Mouse (Mus musculus): ENCODE results near the gene Gps2. TPM values are rescaled to one million over a fixed set of nuclear protein-coding genes. Genes with fewer than 3 reads are reported as not detected.
A peak's percentile ranks its signal among the peaks of the same experiment; 100 is the strongest.

Gene Gps2
- total and polyA plus RNA-seq, 3 experiments, result 25.0 to 73.6 (median 29.4) TPM

DNA sequence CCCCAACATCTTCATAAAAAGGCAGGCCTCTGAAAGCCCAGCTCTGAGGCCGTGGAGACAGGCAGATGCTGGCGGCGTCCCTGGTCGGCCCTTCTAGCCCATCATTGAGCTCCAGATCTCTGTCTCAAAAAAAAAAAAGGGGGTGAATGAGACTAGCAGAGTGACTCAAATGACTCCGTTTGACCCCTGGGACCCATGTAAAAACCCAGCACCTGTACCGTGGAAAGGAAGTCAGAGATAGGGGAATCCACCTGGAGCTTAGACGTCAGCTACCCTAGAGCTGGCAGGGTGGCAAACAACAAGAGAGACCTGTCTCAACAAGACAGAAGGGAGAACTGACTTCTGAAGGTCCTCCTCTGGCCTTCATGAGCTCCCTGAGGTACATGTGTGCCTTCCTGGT lies 41.9 kb upstream of the Gps2 start (continued):
- TF ChIP-seq TCF12 (IDR thresholded peaks at IDR 0.05; ENCODE audit: low read depth, low read length), result peak; percentile 83; the same call in 1 of the 2 replicates
- no peak for TF ChIP-seq RAD21 (IDR thresholded peaks at IDR 0.05; ENCODE audit: low read depth, low read length)
- TF ChIP-seq ZNF384 (IDR thresholded peaks at IDR 0.05; ENCODE audit: low read depth, low read length), result peak; percentile 92

DNA sequence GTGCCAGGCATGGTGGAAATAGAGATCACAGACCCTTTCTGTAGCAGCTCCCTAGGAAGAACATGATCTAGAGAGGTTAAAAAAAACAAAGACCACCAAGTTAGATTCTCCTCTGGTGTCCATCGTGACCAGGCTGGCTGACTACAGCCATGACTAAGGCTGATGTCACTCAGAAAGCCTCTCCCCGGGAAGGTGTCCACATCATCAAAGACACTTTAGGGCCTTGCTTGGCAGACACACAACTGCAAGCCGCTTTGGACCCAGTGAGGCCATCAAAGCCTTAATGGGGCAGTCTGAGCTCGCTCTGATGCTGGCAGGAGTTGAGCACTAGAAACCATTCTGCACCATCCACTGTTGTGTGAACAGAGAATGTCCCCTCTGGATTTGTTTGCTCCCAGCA lies 41.2 kb upstream of the Gps2 start:
- no peak overlapping the region for H3K4me2 ChIP-seq (ENCODE audit: insufficient read depth, low read depth, poor library complexity, severe bottlenecking)
- no peak overlapping the region for H3K9ac ChIP-seq (ENCODE audit: insufficient read depth, low read depth)
- peaks cover 4 to 51% of the 10 kb centered on the region in 2 experiments for H3K4me1 ChIP-seq (ENCODE audit: control insufficient read depth in 1 of 2, insufficient read depth in 2 of 2)
- H3K27ac ChIP-seq (ENCODE audit: insufficient read depth, low read depth), result no peak overlapping the region
- no peaks in the 10 kb centered on the region for H3K9me3 ChIP-seq (replicated peaks; ENCODE audit: low read length)
- no peaks in the 10 kb centered on the region for H3K36me3 ChIP-seq (replicated peaks in 1 of 2; ENCODE audit: control insufficient read depth in 1 of 2, insufficient read depth in 1 of 2, low read length in 1 of 2)
- no peak for DNase-seq (ENCODE audit: extremely low read depth)
- peaks cover 6% of the 10 kb centered on the region for H3K27me3 ChIP-seq (replicated peaks)
- H3K4me3 ChIP-seq (replicated peaks in 1 of 3; ENCODE audit: low read depth in 2 of 3, low read length in 2 of 3, poor library complexity in 1 of 3), result no peak overlapping the region
- dilution Hi-C loops (cut with MboI; ENCODE audit: extremely low pct_ligation_motif_present, extremely low pct_unique_long_range_greater_than_20kb, low sequenced_read_pairs) (no loop called here), in situ Hi-C loops (cut with MboI; ENCODE audit: low pct_ligation_motif_present, low pct_unique_long_range_greater_than_20kb, low sequenced_read_pairs) (no loop called here)
- no peaks in the 10 kb centered on the region for H3K79me2 ChIP-seq (replicated peaks; ENCODE audit: control insufficient read depth, extremely low read depth, insufficient read depth, poor library complexity, severe bottlenecking)
- no peak for TF ChIP-seq IRF4 (IDR thresholded peaks at IDR 0.05; ENCODE audit: low read depth, low read length)

DNA sequence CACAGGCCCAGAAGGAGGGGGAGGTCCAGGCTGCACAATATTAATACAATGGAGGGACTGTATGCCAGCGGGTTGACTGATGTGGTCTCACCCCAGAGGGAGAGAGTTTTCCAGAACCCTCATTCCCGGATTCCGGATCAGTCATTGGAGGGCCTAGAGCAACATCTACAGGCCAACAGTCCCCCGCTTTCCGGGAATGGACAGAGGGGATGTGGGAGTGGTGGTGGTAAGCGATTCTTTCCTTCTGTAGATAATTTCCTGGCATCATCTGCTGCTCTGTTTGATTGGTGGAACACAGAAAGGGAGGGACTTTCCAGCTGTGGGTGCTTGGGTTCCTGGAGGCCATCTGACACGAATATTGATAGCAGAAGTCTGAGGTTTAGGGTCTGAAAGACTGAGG lies 37.5 kb upstream of the Gps2 start:
- Histone ChIP-seq H3K36me3 (replicated peaks in 1 of 2; ENCODE audit: control insufficient read depth in 1 of 2, insufficient read depth in 1 of 2, low read length in 1 of 2) (peaks cover 0 to 14% of the 10 kb centered on the region in 2 experiments), H3K4me3 (replicated peaks in 1 of 3; ENCODE audit: low read depth in 2 of 3, low read length in 2 of 3, poor library complexity in 1 of 3) (peak overlapping the region in 2 of 3 experiments; percentile 15 to 25), H3K4me2 (ENCODE audit: insufficient read depth, low read depth, poor library complexity, severe bottlenecking) (peak overlapping the region; percentile 41), H3K4me1 (ENCODE audit: control insufficient read depth in 1 of 2, insufficient read depth in 2 of 2) (peaks cover 22 to 76% of the 10 kb centered on the region in 2 experiments), H3K27ac (ENCODE audit: insufficient read depth, low read depth) (peak overlapping the region; percentile 23; the same call in 1 of the 2 replicates), H3K27me3 (replicated peaks) (no peaks in the 10 kb centered on the region), H3K9ac (ENCODE audit: insufficient read depth, low read depth) (peak overlapping the region; percentile 8), H3K9me3 (replicated peaks; ENCODE audit: low read length) (no peaks in the 10 kb centered on the region), H3K79me2 (replicated peaks; ENCODE audit: control insufficient read depth, extremely low read depth, insufficient read depth, poor library complexity, severe bottlenecking) (no peaks in the 10 kb centered on the region)
- DNase-seq (ENCODE audit: extremely low read depth), result peak; percentile 81
- in situ Hi-C loops (cut with MboI; ENCODE audit: low pct_ligation_motif_present, low pct_unique_long_range_greater_than_20kb, low sequenced_read_pairs), result loop anchor here (5.0 kb wide), 2 partner anchors 74 to 194 kb away; partner anchors contain the start of genes Fgf11 and Senp3
- peak; percentile 35; the same call in 1 of the 2 replicates for TF ChIP-seq TCF12 (IDR thresholded peaks at IDR 0.05; ENCODE audit: low read depth, low read length)
- peak; percentile 39; the same call in 1 of the 2 replicates for TF ChIP-seq IRF4 (IDR thresholded peaks at IDR 0.05; ENCODE audit: low read depth, low read length)
- TF ChIP-seq HCFC1 (IDR thresholded peaks at IDR 0.05; ENCODE audit: low read depth, low read length), result no peak; the same call in 1 of the 2 replicates
- dilution Hi-C loops (cut with MboI; ENCODE audit: extremely low pct_ligation_motif_present, extremely low pct_unique_long_range_greater_than_20kb, low sequenced_read_pairs), result no loop called here

DNA sequence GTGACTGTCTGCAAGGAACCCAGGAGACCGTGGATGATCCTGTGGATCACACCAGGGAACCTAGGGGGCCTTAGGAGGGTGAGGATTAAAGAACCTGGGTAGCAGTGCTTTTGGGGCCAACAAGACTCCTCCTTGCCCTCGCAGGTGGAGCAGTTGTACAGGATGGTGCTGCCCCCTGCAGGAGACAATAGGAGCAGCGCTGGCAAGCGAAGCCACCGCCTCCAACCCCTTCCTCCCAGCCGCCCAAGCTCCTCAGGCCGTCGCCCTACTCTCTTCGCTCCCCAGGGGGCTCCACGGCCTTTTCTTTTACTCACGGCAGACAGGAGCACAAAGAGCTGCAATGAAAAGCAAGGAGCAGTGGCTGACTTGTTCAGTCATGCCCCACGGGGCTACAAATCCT lies 36.8 kb upstream of the Gps2 start:
- H3K9ac ChIP-seq (ENCODE audit: insufficient read depth, low read depth), result peak overlapping the region; percentile 8
- in situ Hi-C loops (cut with MboI; ENCODE audit: low pct_ligation_motif_present, low pct_unique_long_range_greater_than_20kb, low sequenced_read_pairs), result loop anchor here (5.0 kb wide), 2 partner anchors 75 to 195 kb away; partner anchors contain the start of genes Fgf11 and Senp3
- H3K27me3 ChIP-seq (replicated peaks), result no peaks in the 10 kb centered on the region
- peak overlapping the region; percentile 23; the same call in 1 of the 2 replicates for H3K27ac ChIP-seq (ENCODE audit: insufficient read depth, low read depth)
- peak; percentile 97 for DNase-seq (ENCODE audit: extremely low read depth)
- H3K4me2 ChIP-seq (ENCODE audit: insufficient read depth, low read depth, poor library complexity, severe bottlenecking), result peak overlapping the region; percentile 41
- H3K4me3 ChIP-seq (replicated peaks in 1 of 3; ENCODE audit: low read depth in 2 of 3, low read length in 2 of 3, poor library complexity in 1 of 3), result peak overlapping the region in 2 of 3 experiments; percentile 31 to 32
- dilution Hi-C loops (cut with MboI; ENCODE audit: extremely low pct_ligation_motif_present, extremely low pct_unique_long_range_greater_than_20kb, low sequenced_read_pairs), result no loop called here
- no peaks in the 10 kb centered on the region for H3K79me2 ChIP-seq (replicated peaks; ENCODE audit: control insufficient read depth, extremely low read depth, insufficient read depth, poor library complexity, severe bottlenecking)
- peaks cover 0 to 18% of the 10 kb centered on the region in 2 experiments for H3K36me3 ChIP-seq (replicated peaks in 1 of 2; ENCODE audit: control insufficient read depth in 1 of 2, insufficient read depth in 1 of 2, low read length in 1 of 2)
- peaks cover 25 to 75% of the 10 kb centered on the region in 2 experiments for H3K4me1 ChIP-seq (ENCODE audit: control insufficient read depth in 1 of 2, insufficient read depth in 2 of 2)
- H3K9me3 ChIP-seq (replicated peaks; ENCODE audit: low read length), result no peaks in the 10 kb centered on the region
- TF ChIP-seq POLR2AphosphoS2 (IDR thresholded peaks at IDR 0.05; ENCODE audit: low read depth, low read length) (no peak), MAX (IDR thresholded peaks at IDR 0.05; ENCODE audit: low read length) (no peak), MAZ (IDR thresholded peaks at IDR 0.05; ENCODE audit: low read depth, low read length) (peak; percentile 79), BHLHE40 (IDR thresholded peaks at IDR 0.05; ENCODE audit: low read depth, low read length) (0 out of 2 replicates have a peak, but pooled peaks have one; percentile 35), MYC (IDR thresholded peaks at IDR 0.05; ENCODE audit: low read depth, low read length) (peak; percentile 63; the same call in 1 of the 2 replicates), CTCF (conservative IDR thresholded peaks at IDR 0.05 in 1 of 2, IDR thresholded peaks at IDR 0.05 in 1 of 2; ENCODE audit: low read depth in 2 of 2, low read length in 2 of 2) (peak; percentile 84 to 99), TBP (conservative IDR thresholded peaks at IDR 0.05; ENCODE audit: low read depth, low read length) (no peak), ELF1 (IDR thresholded peaks at IDR 0.05; ENCODE audit: low read depth, low read length) (0 out of 2 replicates have a peak, but pooled peaks have one; percentile 51), NELFE (IDR thresholded peaks at IDR 0.05; ENCODE audit: low read depth, low read length) (peak; percentile 60; the same call in 1 of the 2 replicates), RCOR1 (conservative IDR thresholded peaks at IDR 0.05; ENCODE audit: low read depth, low read length) (no peak), ETS1 (conservative IDR thresholded peaks at IDR 0.05; ENCODE audit: low read depth, low read length) (0 out of 2 replicates have a peak, but pooled peaks have one; percentile 18), SIN3A (IDR thresholded peaks at IDR 0.05; ENCODE audit: low read length) (peak; percentile 79; the same call in 1 of the 2 replicates), JUN (IDR thresholded peaks at IDR 0.05; ENCODE audit: insufficient read depth, low read depth, low read length) (no peak), EP300 (IDR thresholded peaks at IDR 0.05; ENCODE audit: low read length) (no peak), SMC3 (IDR thresholded peaks at IDR 0.05; ENCODE audit: low read depth, low read length) (peak; percentile 95), MAFK (IDR thresholded peaks at IDR 0.05; ENCODE audit: insufficient replicate concordance, low read length) (no peak), TCF12 (IDR thresholded peaks at IDR 0.05; ENCODE audit: low read depth, low read length) (peak; percentile 71; the same call in 1 of the 2 replicates), PAX5 (IDR thresholded peaks at IDR 0.05; ENCODE audit: low read length) (no peak)
